Mouse (Mus musculus) megakaryocyte, embryonic 14.5 days (primary cell): Measurements from ENCODE around the gene Gm37240.

Source experiments
- FLI1 ChIP-seq: IDR thresholded peaks from 2 replicates; pipeline ENCODE4 v1.6.1; 2012; ENCODE audit warnings: low read length, inconsistent platforms, mixed read lengths
- GATA1 ChIP-seq: IDR thresholded peaks from 3 replicates; pipeline ENCODE4 v1.6.1; 2012; ENCODE audit warnings: mixed read lengths, low read length, inconsistent platforms, borderline replicate concordance

DNA sequence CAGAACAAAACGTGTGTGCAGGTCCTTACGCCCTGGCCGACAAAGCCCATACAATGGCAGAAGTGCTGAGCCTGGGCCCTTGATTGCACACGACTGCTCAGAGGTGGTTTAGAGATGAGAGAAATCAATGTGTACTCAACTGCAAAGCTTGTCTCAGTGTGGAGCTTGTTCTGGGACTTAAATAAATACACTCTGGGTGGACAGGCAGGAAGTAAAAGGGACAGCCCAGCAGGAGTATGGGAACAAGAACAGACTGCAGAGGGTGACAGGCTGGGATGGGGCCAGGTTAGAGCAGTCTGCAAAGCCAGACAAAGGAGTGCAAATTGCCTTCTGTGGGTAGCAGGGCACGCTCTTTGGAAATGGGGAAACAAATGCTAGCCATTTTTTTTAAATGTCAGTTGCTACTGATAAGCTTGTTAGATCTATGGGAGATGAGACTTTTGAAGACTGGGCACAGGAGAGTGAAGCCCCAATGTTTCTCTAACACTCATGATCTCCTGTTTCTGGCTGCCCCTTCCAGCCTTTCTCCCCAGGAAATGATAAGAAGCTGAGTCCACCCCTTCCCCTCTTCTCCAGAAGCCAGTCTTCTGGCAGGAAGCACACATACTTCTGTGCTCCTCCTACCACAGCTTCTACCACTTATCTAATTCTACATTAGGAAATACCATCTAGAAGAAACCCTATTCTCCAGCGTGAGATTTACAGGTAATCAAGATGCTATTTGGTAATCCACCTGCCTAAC lies 184.0 kb downstream of the Gm37240 start:
- TF ChIP-seq GATA1: no peak
- no peak for TF ChIP-seq FLI1
